Mouse (Mus musculus): ENCODE results near the gene Zfp93. TPM values are rescaled to one million over a fixed set of nuclear protein-coding genes. Genes with fewer than 3 reads are reported as not detected.

The Zfp93 gene
- polyA plus RNA-seq (2015; fragmentation: Nextera tagmentation; extraction: Ambion mirVana) = 0.88 and 0.93 TPM in 2 replicates

- Histone ChIP-seq H3K4me1 (replicated peaks) (peaks cover 8% of the 10 kb centered on the region; the same call in 1 of the 2 replicates), H3K9ac (peak within 1 kb of the TSS; percentile 54), H3K27ac (replicated peaks) (no peak within 1 kb of the TSS), H3K27me3 (no peaks in the 10 kb centered on the region), H3K4me2 (peak within 1 kb of the TSS; percentile 78), H3K36me3 (replicated peaks) (0 out of 2 replicates have a peak, but pooled peaks cover 2% of the 10 kb centered on the region), H3K9me3 (replicated peaks) (no peaks in the 10 kb centered on the region), H3K4me3 (replicated peaks) (peak within 1 kb of the TSS; percentile 60)
- under 1% methylated on average over 12 of the region's 12 CpGs for WGBS (ENCODE audit: insufficient replicate concordance)
- peak; percentile 75 for ATAC-seq (ENCODE audit: insufficient read depth)
These were observed at the start of gene Zfp93 for GRCm38 (mm10) chr7:24270288-24270672. Gene Zfp93, plus strand, starts transcription at chr7:24270420.

- Histone ChIP-seq H3K36me3 (replicated peaks) (no peaks in the 10 kb centered on the region), H3K27me3 (no peaks in the 10 kb centered on the region), H3K4me2 (peak within 1 kb of the TSS; percentile 70), H3K9ac (peak within 1 kb of the TSS; percentile 50; the same call in 1 of the 2 replicates), H3K9me3 (replicated peaks) (no peaks in the 10 kb centered on the region), H3K4me3 (replicated peaks) (peak within 1 kb of the TSS; percentile 67), H3K4me1 (replicated peaks) (peaks cover 6% of the 10 kb centered on the region; the same call in 1 of the 2 replicates), H3K27ac (replicated peaks) (no peak within 1 kb of the TSS)
- 4% methylated on average over 28 of the region's 28 CpGs for WGBS (ENCODE audit: insufficient replicate concordance)
- ATAC-seq (ENCODE audit: insufficient read depth) = peak; percentile 58
These were observed 33.0 kb upstream of the Zfp93 start, which contains the start of gene Zfp109 for GRCm38 (mm10) chr7:24237040-24237791. Gene Zfp109, minus strand, starts transcription at chr7:24237560.

- Histone ChIP-seq H3K9me3 (replicated peaks) (no peaks in the 10 kb centered on the region), H3K4me3 (replicated peaks) (peak overlapping the region; percentile 56), H3K4me2 (peak overlapping the region; percentile 63), H3K27me3 (no peaks in the 10 kb centered on the region), H3K4me1 (replicated peaks) (peaks cover 7% of the 10 kb centered on the region; the same call in 1 of the 2 replicates), H3K9ac (no peak overlapping the region; the same call in 1 of the 2 replicates), H3K36me3 (replicated peaks) (no peaks in the 10 kb centered on the region), H3K27ac (replicated peaks) (no peak overlapping the region)
- 0 out of 2 replicates have a peak, but pooled peaks have one; percentile 18 for ATAC-seq (ENCODE audit: insufficient read depth)
- 54% methylated on average over 9 of the region's 9 CpGs for WGBS (ENCODE audit: insufficient replicate concordance)
These were observed 16.2 kb upstream of the Zfp93 start for GRCm38 (mm10) chr7:24253779-24254615.

- 17% methylated on average over 21 of the region's 21 CpGs for WGBS (ENCODE audit: insufficient replicate concordance)
- H3K4me2 ChIP-seq = peak within 1 kb of the TSS; percentile 63
- peak; percentile 67 for ATAC-seq (ENCODE audit: insufficient read depth)
- H3K4me3 ChIP-seq (replicated peaks) = peak within 1 kb of the TSS; percentile 56
- H3K9ac ChIP-seq = peak within 1 kb of the TSS; percentile 35; the same call in 1 of the 2 replicates
- no peak within 1 kb of the TSS for H3K27ac ChIP-seq (replicated peaks)
- no peaks in the 10 kb centered on the region for H3K36me3 ChIP-seq (replicated peaks)
- no peaks in the 10 kb centered on the region for H3K27me3 ChIP-seq
- no peaks in the 10 kb centered on the region for H3K9me3 ChIP-seq (replicated peaks)
- H3K4me1 ChIP-seq (replicated peaks) = peaks cover 7% of the 10 kb centered on the region; the same call in 1 of the 2 replicates
These were observed 15.4 kb upstream of the Zfp93 start, which contains the start of gene Zfp108 for GRCm38 (mm10) chr7:24254633-24255474. Gene Zfp108, plus strand, starts transcription at chr7:24254794.

GRCm38 (mm10) chr7:24259306-24259999 lies 10.8 kb upstream of the Zfp93 start:
- Histone ChIP-seq H3K27me3 (no peaks in the 10 kb centered on the region), H3K9ac (no peak overlapping the region)

GRCm38 (mm10) chr7:24260000-24260312 lies 10.3 kb upstream of the Zfp93 start:
- Histone ChIP-seq H3K9ac (no peak overlapping the region), H3K4me3 (replicated peaks) (no peak overlapping the region), H3K4me1 (replicated peaks) (peaks cover 3% of the 10 kb centered on the region; the same call in 1 of the 2 replicates), H3K4me2 (no peak overlapping the region), H3K9me3 (replicated peaks) (no peaks in the 10 kb centered on the region), H3K36me3 (replicated peaks) (no peaks in the 10 kb centered on the region), H3K27ac (replicated peaks) (no peak overlapping the region), H3K27me3 (no peaks in the 10 kb centered on the region)
- 67% methylated on average over 4 of the region's 4 CpGs for WGBS (ENCODE audit: insufficient replicate concordance)
- no peak for ATAC-seq (ENCODE audit: insufficient read depth)

More at GRCm38 (mm10) chr7:24259306-24259999, 10.8 kb upstream of the Zfp93 start:
- ATAC-seq (ENCODE audit: insufficient read depth) = no peak
- H3K4me3 ChIP-seq (replicated peaks) = no peak overlapping the region
- no peaks in the 10 kb centered on the region for H3K9me3 ChIP-seq (replicated peaks)
- H3K4me2 ChIP-seq = no peak overlapping the region
- H3K36me3 ChIP-seq (replicated peaks) = no peaks in the 10 kb centered on the region
- WGBS (ENCODE audit: insufficient replicate concordance) = 73% methylated on average over 13 of the region's 13 CpGs
- H3K27ac ChIP-seq (replicated peaks) = no peak overlapping the region
- H3K4me1 ChIP-seq (replicated peaks) = peaks cover 3% of the 10 kb centered on the region; the same call in 1 of the 2 replicates

GRCm38 (mm10) chr7:24268176-24269155 lies 1.8 kb upstream of the Zfp93 start:
- Histone ChIP-seq H3K4me3 (replicated peaks) (no peak overlapping the region), H3K36me3 (replicated peaks) (no peaks in the 10 kb centered on the region), H3K27me3 (no peaks in the 10 kb centered on the region), H3K9me3 (replicated peaks) (no peaks in the 10 kb centered on the region), H3K9ac (no peak overlapping the region), H3K27ac (replicated peaks) (no peak overlapping the region), H3K4me1 (replicated peaks) (peaks cover 8% of the 10 kb centered on the region; the same call in 1 of the 2 replicates), H3K4me2 (no peak overlapping the region)
- WGBS (ENCODE audit: insufficient replicate concordance) = 66% methylated on average over 24 of the region's 24 CpGs
- ATAC-seq (ENCODE audit: insufficient read depth) = no peak

- Histone ChIP-seq H3K27ac (replicated peaks) (no peak overlapping the region), H3K4me2 (no peak overlapping the region), H3K9me3 (replicated peaks) (no peaks in the 10 kb centered on the region), H3K27me3 (no peaks in the 10 kb centered on the region), H3K4me3 (replicated peaks) (no peak overlapping the region), H3K9ac (no peak overlapping the region), H3K4me1 (replicated peaks) (peaks cover 8% of the 10 kb centered on the region; the same call in 1 of the 2 replicates), H3K36me3 (replicated peaks) (no peaks in the 10 kb centered on the region)
- WGBS (ENCODE audit: insufficient replicate concordance) = 47% methylated on average over 3 of the region's 3 CpGs
- no peak for ATAC-seq (ENCODE audit: insufficient read depth)
These were observed 964 bp upstream of the Zfp93 start for GRCm38 (mm10) chr7:24269256-24269655.

- H3K27me3 ChIP-seq = no peaks in the 10 kb centered on the region
- H3K9me3 ChIP-seq (replicated peaks) = no peaks in the 10 kb centered on the region
- no peak for ATAC-seq (ENCODE audit: insufficient read depth)
- H3K9ac ChIP-seq = peak overlapping the region; percentile 54; the same call in 1 of the 2 replicates
- peak overlapping the region; percentile 78 for H3K4me2 ChIP-seq
- no peaks in the 10 kb centered on the region for H3K36me3 ChIP-seq (replicated peaks)
- peak overlapping the region; percentile 60 for H3K4me3 ChIP-seq (replicated peaks)
- H3K4me1 ChIP-seq (replicated peaks) = peaks cover 8% of the 10 kb centered on the region; the same call in 1 of the 2 replicates
- 32% methylated on average over 7 of the region's 7 CpGs for WGBS (ENCODE audit: insufficient replicate concordance)
- H3K27ac ChIP-seq (replicated peaks) = no peak overlapping the region
These were observed 443 bp upstream of the Zfp93 start for GRCm38 (mm10) chr7:24269667-24270287.

Measured in liver, embryonic 15.5 days (tissue).